Mouse (Mus musculus) MEL (cell line): ENCODE measurements at regions not wholly inside any gene's neighbourhood (a gene's known extent, or its start where the extent isn't known, plus 50 kb on each side); places are given as distances from the start of the nearest gene placed in this dataset.

ENCODE experiments used
- DNase-seq: peaks from one replicate; pipeline ENCODE4 v3.0.0; 2011; ENCODE audit warnings: low read depth, low spot score
- H3K27ac ChIP-seq: 2 replicates; pipeline ENCODE4 v1.5.1; 2012; ENCODE audit warnings: low read depth, mild to moderate bottlenecking, control low read depth, low read length, moderate library complexity; ENCODE audit not compliant: control insufficient read depth
- H3K27me3 ChIP-seq, 2 experiments: fragments of 150-350 bp in 1 of 2; sonication (generic) in 1 of 2; 2 replicates each; pipeline ENCODE4 v1.6.1; 2012; ENCODE audit warnings: low read length in 2 of 2, mild to moderate bottlenecking in 2 of 2, improper control_type of control experiment in 1 of 2, moderate library complexity in 1 of 2; ENCODE audit not compliant: insufficient read depth in 2 of 2, control insufficient read depth in 1 of 2
- H3K36me3 ChIP-seq, 2 experiments: 2 replicates each; pipeline ENCODE4 v1.6.1; 2012 to 2014; ENCODE audit warnings: low read length in 2 of 2, improper control_type of control experiment in 1 of 2, inconsistent platforms in 1 of 2, mild to moderate bottlenecking in 1 of 2; ENCODE audit not compliant: insufficient read depth in 2 of 2, control insufficient read depth in 1 of 2
- H3K4me1 ChIP-seq, 2 experiments: fragments of 150-350 bp in 1 of 2; sonication (generic) in 1 of 2; 2 replicates each; pipeline ENCODE4 v1.6.1; 2012; ENCODE audit warnings: low read length in 2 of 2, improper control_type of control experiment in 1 of 2, mild to moderate bottlenecking in 1 of 2; ENCODE audit not compliant: insufficient read depth in 2 of 2, control insufficient read depth in 1 of 2
- H3K4me3 ChIP-seq, 2 experiments: fragments of 150-350 bp in 1 of 2; sonication (generic) in 1 of 2; 2 replicates each; pipeline ENCODE4 v1.5.1; 2012; ENCODE audit warnings: low read depth in 2 of 2, low read length in 2 of 2, mild to moderate bottlenecking in 2 of 2, moderate library complexity in 2 of 2, control low read depth in 1 of 2, improper control_type of control experiment in 1 of 2; ENCODE audit not compliant: control insufficient read depth in 1 of 2, insufficient read depth in 1 of 2
- H3K79me2 ChIP-seq: 2 replicates; pipeline ENCODE4 v1.6.1; 2012; ENCODE audit warnings: mild to moderate bottlenecking, low read length, moderate library complexity; ENCODE audit not compliant: control insufficient read depth, poor library complexity, insufficient read depth
- H3K9ac ChIP-seq: 2 replicates; pipeline ENCODE4 v1.6.1; 2012; ENCODE audit warnings: low read depth, mild to moderate bottlenecking, control low read depth, low read length, moderate library complexity; ENCODE audit not compliant: control insufficient read depth, poor library complexity, severe bottlenecking
- H3K9me3 ChIP-seq: fragments of 150-350 bp; sonication (generic); replicated peaks from 2 replicates; pipeline ENCODE4 v1.6.1; 2012; ENCODE audit warnings: mild to moderate bottlenecking, low read length, improper control_type of control experiment, moderate library complexity; ENCODE audit not compliant: insufficient read depth
- BHLHE40 ChIP-seq: IDR thresholded peaks from 2 replicates; pipeline ENCODE4 v1.6.1; 2012; ENCODE audit warnings: low read depth, mild to moderate bottlenecking, inconsistent platforms, low read length, improper control_type of control experiment, borderline replicate concordance
- CHD1 ChIP-seq: IDR thresholded peaks from 2 replicates; pipeline ENCODE4 v1.6.1; 2012; ENCODE audit warnings: low read depth, mild to moderate bottlenecking, inconsistent platforms, low read length, improper control_type of control experiment
- CHD2 ChIP-seq: IDR thresholded peaks from 2 replicates; pipeline ENCODE4 v1.6.1; 2011; ENCODE audit warnings: low read length, improper control_type of control experiment
- CTCF ChIP-seq, 3 experiments: IDR thresholded peaks in 2 of 3; conservative IDR thresholded peaks in 1 of 3; 2 replicates each; pipeline ENCODE4 v1.5.1; 2011 to 2012; ENCODE audit warnings: low read length in 3 of 3, low read depth in 2 of 3, mild to moderate bottlenecking in 2 of 3, improper control_type of control experiment in 1 of 3, inconsistent platforms in 1 of 3, mixed read lengths in 1 of 3, moderate library complexity in 1 of 3; ENCODE audit not compliant: control insufficient read depth in 1 of 3, insufficient read depth in 1 of 3, poor library complexity in 1 of 3, severe bottlenecking in 1 of 3
- E2F4 ChIP-seq: IDR thresholded peaks from 2 replicates; pipeline ENCODE4 v1.6.1; 2011; ENCODE audit warnings: low read depth, low read length, improper control_type of control experiment, borderline replicate concordance
- ELF1 ChIP-seq: IDR thresholded peaks from 2 replicates; pipeline ENCODE4 v1.6.1; 2014; ENCODE audit warnings: low read depth, mild to moderate bottlenecking, inconsistent platforms, low read length, improper control_type of control experiment, moderate library complexity
- ETS1 ChIP-seq: IDR thresholded peaks from 2 replicates; pipeline ENCODE4 v1.6.1; 2012; ENCODE audit warnings: low read depth, mild to moderate bottlenecking, inconsistent platforms, low read length, improper control_type of control experiment, moderate library complexity
- GABPA ChIP-seq: IDR thresholded peaks from 2 replicates; pipeline ENCODE4 v1.6.1; 2012; ENCODE audit warnings: low read depth, mild to moderate bottlenecking, inconsistent platforms, low read length, improper control_type of control experiment, moderate library complexity
- JUND ChIP-seq: IDR thresholded peaks from 2 replicates; pipeline ENCODE4 v1.6.1; 2011; ENCODE audit warnings: low read depth, mild to moderate bottlenecking, improper control_type of control experiment, low read length
- MAFK ChIP-seq: IDR thresholded peaks from 2 replicates; pipeline ENCODE4 v1.6.1; 2011; ENCODE audit warnings: low read depth, mild to moderate bottlenecking, low read length, improper control_type of control experiment, borderline replicate concordance
- MAZ ChIP-seq: IDR thresholded peaks from 2 replicates; pipeline ENCODE4 v1.6.1; 2012; ENCODE audit warnings: low read depth, mild to moderate bottlenecking, inconsistent platforms, low read length, improper control_type of control experiment
- MYB ChIP-seq: IDR thresholded peaks from 2 replicates; pipeline ENCODE4 v1.6.1; 2011; ENCODE audit warnings: mild to moderate bottlenecking, low read depth, low read length, improper control_type of control experiment
- MYC ChIP-seq: IDR thresholded peaks from 2 replicates; pipeline ENCODE4 v1.6.1; 2011; ENCODE audit warnings: low read depth, mild to moderate bottlenecking, low read length, improper control_type of control experiment, moderate library complexity
- NELFE ChIP-seq: IDR thresholded peaks from 2 replicates; pipeline ENCODE4 v1.6.1; 2011; ENCODE audit warnings: low read depth, low read length, improper control_type of control experiment
- NRF1 ChIP-seq: IDR thresholded peaks from 2 replicates; pipeline ENCODE4 v1.6.1; 2014; ENCODE audit warnings: low read depth, mild to moderate bottlenecking, inconsistent platforms, low read length, improper control_type of control experiment, moderate library complexity; ENCODE audit not compliant: poor library complexity, insufficient read depth, severe bottlenecking
- POLR2AphosphoS2 ChIP-seq: IDR thresholded peaks from 2 replicates; pipeline ENCODE4 v1.6.1; 2011; ENCODE audit warnings: low read length, improper control_type of control experiment
- POLR2AphosphoS5 ChIP-seq: IDR thresholded peaks from 2 replicates; pipeline ENCODE4 v1.6.1; 2012; ENCODE audit warnings: low read depth, borderline replicate concordance, mild to moderate bottlenecking, inconsistent platforms, low read length, moderate library complexity, mixed read lengths
- RCOR1 ChIP-seq: IDR thresholded peaks from 2 replicates; pipeline ENCODE4 v1.6.1; 2012; ENCODE audit warnings: low read depth, mild to moderate bottlenecking, inconsistent platforms, low read length, improper control_type of control experiment
- TBP ChIP-seq: IDR thresholded peaks from 2 replicates; pipeline ENCODE4 v1.8.0; 2011; ENCODE audit warnings: low read depth, low read length, improper control_type of control experiment
- TCF12 ChIP-seq: IDR thresholded peaks from 2 replicates; pipeline ENCODE4 v1.6.1; 2014; ENCODE audit warnings: low read depth, mild to moderate bottlenecking, inconsistent platforms, low read length, improper control_type of control experiment, moderate library complexity
- USF2 ChIP-seq, 2 experiments: IDR thresholded peaks; 2 replicates each; pipeline ENCODE4 v1.6.1; 2011 to 2012; ENCODE audit warnings: improper control_type of control experiment in 2 of 2, low read length in 2 of 2, borderline replicate concordance in 1 of 2, inconsistent platforms in 1 of 2, low read depth in 1 of 2, mild to moderate bottlenecking in 1 of 2; ENCODE audit not compliant: insufficient read depth in 1 of 2
- ZKSCAN1 ChIP-seq: IDR thresholded peaks from 2 replicates; pipeline ENCODE4 v1.6.1; 2012; ENCODE audit warnings: low read depth, mild to moderate bottlenecking, inconsistent platforms, low read length, improper control_type of control experiment, moderate library complexity

- H3K79me2 ChIP-seq = no peaks in the 10 kb centered on the region
- no peaks in the 10 kb centered on the region for H3K36me3 ChIP-seq
- H3K27ac ChIP-seq = no peak overlapping the region
- H3K4me3 ChIP-seq = no peak overlapping the region
- no peak for DNase-seq
- H3K9me3 ChIP-seq = no peaks in the 10 kb centered on the region
- no peaks in the 10 kb centered on the region for H3K4me1 ChIP-seq
- TF ChIP-seq NELFE = no peak
- no peak for TF ChIP-seq TCF12
- TF ChIP-seq CTCF (IDR thresholded peaks at IDR 0.05 in 2 of 3, conservative IDR thresholded peaks at IDR 0.05 in 1 of 3; ENCODE audit: control insufficient read depth in 1 of 3, insufficient read depth in 1 of 3, low read depth in 2 of 3, low read length in 3 of 3, poor library complexity in 1 of 3, severe bottlenecking in 1 of 3) = no peak
- no peak for TF ChIP-seq MYB
- TF ChIP-seq ZKSCAN1 = no peak
- no peak for TF ChIP-seq MAZ
- no peak for TF ChIP-seq E2F4
- TF ChIP-seq USF2 (IDR thresholded peaks at IDR 0.05; ENCODE audit: borderline replicate concordance in 1 of 2, insufficient read depth in 1 of 2, low read depth in 1 of 2, low read length in 2 of 2) = no peak
- no peak for TF ChIP-seq POLR2AphosphoS5
- TF ChIP-seq CHD1 = no peak
- no peak for TF ChIP-seq CHD2
- no peak for TF ChIP-seq BHLHE40
- no peak for TF ChIP-seq JUND
- no peak overlapping the region for H3K9ac ChIP-seq
- H3K27me3 ChIP-seq = no peaks in the 10 kb centered on the region
These were observed 144.5 kb downstream of the Ddx11 start for GRCm38 (mm10) chr17:66267831-66268230.

DNA sequence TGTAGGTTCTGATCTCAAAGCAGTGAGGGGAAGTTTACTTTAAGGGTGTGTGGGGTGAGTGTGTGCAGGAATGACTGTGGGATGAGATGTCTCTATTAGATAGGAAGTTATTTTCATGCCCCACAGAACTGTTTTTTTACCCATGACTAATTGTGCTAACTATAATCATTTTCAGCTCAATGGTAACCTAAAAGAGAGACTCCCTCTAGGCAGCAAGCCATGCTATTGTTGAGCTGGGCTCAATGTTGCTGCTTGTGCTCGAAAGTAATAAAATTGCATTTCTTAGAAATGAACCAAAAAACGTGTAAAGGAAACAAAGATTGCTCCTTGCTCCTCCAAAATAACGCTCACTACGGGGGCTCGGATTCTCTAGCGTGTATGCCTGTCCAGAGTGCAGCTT, 146.2 kb downstream of the Ddx11 start:
- no peaks in the 10 kb centered on the region for H3K9me3 ChIP-seq
- H3K9ac ChIP-seq = no peak overlapping the region
- no peak for TF ChIP-seq RCOR1
- no peak for TF ChIP-seq NELFE
- no peak for TF ChIP-seq GABPA
- TF ChIP-seq MAFK = no peak
- no peak for TF ChIP-seq ELF1
- TF ChIP-seq NRF1 = no peak
- TF ChIP-seq ETS1 = no peak
- TF ChIP-seq MYC = no peak
- TF ChIP-seq TCF12 = no peak
- TF ChIP-seq POLR2AphosphoS2 = no peak
- no peak for TF ChIP-seq TBP
- no peak for TF ChIP-seq JUND

More for the DNA sequence above, 146.2 kb downstream of the Ddx11 start:
- no peaks in the 10 kb centered on the region for H3K79me2 ChIP-seq
- H3K4me1 ChIP-seq = no peaks in the 10 kb centered on the region
- H3K36me3 ChIP-seq = no peaks in the 10 kb centered on the region
- H3K4me3 ChIP-seq = no peak overlapping the region
- DNase-seq = no peak
- no peak overlapping the region for H3K27ac ChIP-seq
- H3K27me3 ChIP-seq = no peaks in the 10 kb centered on the region
